14 mouse cellular contexts compared by ENCODE assay signal in genomic region chr7:16207076-16207475, GRCm38 (mm10). TPM values are rescaled to one million over a fixed set of nuclear protein-coding genes. Genes with fewer than 3 reads are reported as not detected.
DNase-seq lines count a peak whose midpoint lies in the region.
"Had no signal": no experiment of that assay in that cellular context is flagged by ENCODE, and none has a peak within 500 bp of the region (broad histone marks: within the 10 kb centered on the region; RNA-seq: fewer than 3 reads in every experiment).

No protein-coding gene starts in this region.

- H3K4me3 ChIP-seq in megakaryocyte, embryonic 14.5 days (replicated peaks), result peak overlapping the region; percentile 73
- H3K4me3 ChIP-seq: forebrain, embryonic 10.5 days; limb, embryonic 13.5 days had no signal

- peaks cover 84% of the 10 kb centered on the region for H3K36me3 ChIP-seq in megakaryocyte, embryonic 14.5 days (replicated peaks; ENCODE audit: low read length)

- no peaks in the 10 kb centered on the region for H3K9me3 ChIP-seq in megakaryocyte, embryonic 14.5 days
- H3K9me3 ChIP-seq: forebrain, embryonic 10.5 days; limb, embryonic 13.5 days had no signal

- DNase-seq in cerebellum, postnatal 10 days, result peak; percentile 23 to 32
- no peak for DNase-seq in cerebellum, adult 11 months
- peak; percentile 24 for DNase-seq in lung, postnatal 36 days
- DNase-seq in lung, postnatal 14 days, result no peak
- peak; percentile 78 for DNase-seq in thymus, postnatal 25 days
- no peak for DNase-seq in gastrocnemius, postnatal 10 days
- DNase-seq in embryo, embryonic 9.5 days (ENCODE audit: extremely low spot score), result no peak
- DNase-seq: right cerebral cortex, postnatal 14 days had no signal

- peaks cover 89% of the 10 kb centered on the region for H3K4me1 ChIP-seq in megakaryocyte, embryonic 14.5 days
- H3K4me1 ChIP-seq: forebrain, embryonic 10.5 days; limb, embryonic 13.5 days had no signal

- H3K27me3 ChIP-seq in megakaryocyte, embryonic 14.5 days (replicated peaks), result no peaks in the 10 kb centered on the region
- H3K27me3 ChIP-seq: limb, embryonic 13.5 days had no signal

RNA-seq across cellular contexts. Expression of gene Dhx34, which starts 14.8 kb away (rescaled TPM):
- polyA plus RNA-seq in megakaryocyte, embryonic 14.5 days (2012; ENCODE audit: insufficient read depth, low replicate concordance), result 29.7 and 75.4 TPM in 2 replicates
- total RNA-seq in gastrocnemius, postnatal 10 days (2021), result 1 to 10 TPM; 5.8 to 7.6 TPM

RNA-seq across cellular contexts. Expression of gene Meis3, which starts 32.2 kb away (rescaled TPM):
- 1.4 TPM in 1 of 2 replicates, not detected in the other for polyA plus RNA-seq in megakaryocyte, embryonic 14.5 days (2012; ENCODE audit: insufficient read depth, low replicate concordance)
- total RNA-seq in gastrocnemius, postnatal 10 days (2021), result 1 to 10 TPM; 4.2 to 6.8 TPM
- total RNA-seq: common myeloid progenitor, adult 5-6 weeks had no signal

RNA-seq across cellular contexts. Expression of gene C5ar2, which starts 36.9 kb away (rescaled TPM):
- 0.04 TPM in 1 of 2 replicates, not detected in the other for polyA plus RNA-seq in megakaryocyte, embryonic 14.5 days (2012; ENCODE audit: insufficient read depth, low replicate concordance)
- under 1 TPM; 0.16 to 0.41 TPM for total RNA-seq in gastrocnemius, postnatal 10 days (2021)
- polyA plus RNA-seq: hindbrain, embryonic 14.5 days; neural tube, embryonic 11.5 days had no signal

RNA-seq across cellular contexts. Expression of gene C5ar1, which starts 52.3 kb away (rescaled TPM):
- polyA plus RNA-seq in megakaryocyte, embryonic 14.5 days (2012; ENCODE audit: insufficient read depth, low replicate concordance), result 2.0 and 6.6 TPM in 2 replicates
- 1 to 10 TPM; 3.2 to 3.3 TPM for total RNA-seq in gastrocnemius, postnatal 10 days (2021)

Comparison
In these comparisons a context has a peak if more than half of its experiments do, and no peak if none do; other contexts are left out.
1. DNase-seq: peak in cerebellum, postnatal 10 days (2 of 2), lung, postnatal 36 days (single experiment) and thymus, postnatal 25 days (single experiment); none in cerebellum, adult 11 months (single experiment), lung, postnatal 14 days (single experiment), gastrocnemius, postnatal 10 days (single experiment) and embryo, embryonic 9.5 days (single experiment).